Mouse (Mus musculus): Measurements from ENCODE around the gene Aar2.

The Aar2 gene

DNA sequence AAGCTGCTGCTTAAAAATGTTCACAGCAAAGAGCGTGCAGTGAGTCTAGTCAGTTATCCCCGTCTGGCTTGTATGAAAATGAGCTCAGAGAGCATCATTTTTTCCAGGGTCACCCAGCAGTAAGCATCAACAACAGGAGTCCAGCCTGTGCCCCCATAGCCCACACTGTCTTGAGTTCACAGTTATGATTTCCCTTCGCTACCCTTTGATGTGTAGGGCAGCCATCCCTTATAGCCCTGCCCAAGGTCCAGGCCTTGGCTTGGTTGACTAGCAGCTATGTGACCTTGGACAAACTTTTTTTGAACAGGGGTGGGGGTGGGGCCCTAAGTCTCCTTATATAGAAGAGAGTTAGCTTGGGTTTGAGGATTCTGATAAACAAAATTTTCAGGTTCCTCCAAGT lies 21.9 kb downstream of the Aar2 start:
- no peak for DNase-seq

DNA sequence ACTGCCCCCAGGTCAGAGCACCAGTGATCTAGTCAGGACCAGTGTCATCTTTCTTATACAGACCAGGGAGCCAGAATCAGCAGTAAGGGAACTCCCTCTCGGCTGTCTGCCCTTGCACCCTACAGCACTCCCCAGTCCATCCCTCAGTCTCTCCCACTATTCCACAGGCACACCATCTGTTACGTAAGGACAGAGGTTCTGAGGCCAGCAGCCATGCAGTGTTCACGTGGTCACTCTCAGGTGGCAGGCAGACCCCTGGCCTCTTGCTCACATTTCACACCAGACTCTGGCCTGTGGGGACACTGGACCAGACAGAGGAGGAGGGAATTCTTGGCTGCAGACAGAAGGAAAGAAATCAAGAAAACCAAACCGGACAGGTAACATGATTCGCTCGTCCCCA lies 24.1 kb downstream of the Aar2 start:
- no peak for DNase-seq

DNA sequence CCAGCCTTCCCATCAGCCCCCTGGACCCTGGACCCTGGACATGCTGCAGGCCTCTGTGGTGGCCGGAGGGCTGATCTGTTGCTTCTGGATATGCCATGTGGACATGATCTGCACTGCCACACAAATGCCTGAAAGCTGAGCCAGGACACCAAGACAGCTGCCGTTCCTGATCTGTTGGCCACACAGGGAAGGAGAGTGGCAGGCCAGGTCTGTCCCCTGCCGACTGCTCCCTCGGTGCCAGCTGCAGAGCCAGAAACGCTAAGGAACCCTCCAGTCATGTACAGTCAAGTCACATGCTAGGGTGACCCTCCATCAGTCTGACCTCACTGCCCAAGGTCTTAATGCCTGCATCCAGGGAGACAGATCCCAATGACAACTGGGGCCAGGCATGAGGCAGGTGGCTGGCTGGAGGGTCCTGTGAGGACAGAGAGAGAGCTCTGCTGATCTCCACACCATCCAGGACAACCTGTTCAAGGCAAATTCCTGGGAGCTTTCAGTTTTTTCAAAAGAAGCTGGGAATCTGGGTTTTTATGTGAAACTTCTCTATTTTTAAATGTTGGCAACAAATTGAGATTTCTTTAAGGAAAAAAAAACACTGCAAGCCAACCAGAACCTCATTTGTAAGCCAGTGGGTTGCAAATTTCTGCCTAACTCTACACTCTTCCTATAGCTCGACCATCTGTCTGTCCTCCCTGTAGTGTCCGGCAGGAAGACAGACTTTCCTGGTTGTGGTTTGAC lies 29.6 kb downstream of the Aar2 start:
- no peak for DNase-seq

DNA sequence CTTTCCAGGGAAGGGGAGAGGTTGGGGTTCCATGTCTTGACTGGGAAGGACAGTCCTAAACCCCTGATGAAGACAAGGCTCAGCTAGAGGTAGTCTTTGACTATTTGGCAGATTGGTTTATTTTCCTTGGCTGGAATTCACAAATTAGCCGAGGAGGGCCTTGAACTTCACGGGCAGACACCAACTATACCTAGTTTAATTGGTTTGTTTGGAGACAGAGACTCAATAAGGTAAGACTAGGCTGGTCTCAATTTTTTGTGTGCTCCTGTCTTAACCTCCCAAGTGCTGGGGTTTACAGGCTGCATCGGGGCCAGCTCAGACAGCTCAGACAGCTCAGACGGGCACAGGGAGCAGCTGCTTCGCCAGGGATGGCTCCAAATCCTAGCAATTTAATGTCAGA lies 33.1 kb downstream of the Aar2 start:
- DNase-seq = no peak

DNA sequence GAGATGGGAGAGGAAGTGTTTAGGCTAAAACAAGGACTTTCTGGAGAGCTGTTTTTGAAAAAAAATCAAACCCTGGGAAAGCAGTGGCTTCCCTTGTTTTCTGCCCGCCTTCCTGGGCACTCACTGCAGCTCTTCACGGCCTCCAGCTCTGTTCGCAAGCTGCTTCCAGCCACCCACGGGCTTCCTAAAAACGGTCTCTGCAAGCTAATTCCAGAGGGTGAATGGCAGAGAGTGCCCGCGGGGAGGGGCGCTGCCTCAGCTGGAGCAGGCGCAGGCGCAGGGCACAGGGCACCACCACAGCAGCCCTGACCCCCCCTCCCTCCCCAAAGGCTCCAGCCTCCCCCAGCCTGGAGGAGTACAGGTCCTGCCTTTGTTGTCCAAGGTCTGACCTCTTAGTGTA lies 33.9 kb downstream of the Aar2 start:
- DNase-seq = no peak

DNA sequence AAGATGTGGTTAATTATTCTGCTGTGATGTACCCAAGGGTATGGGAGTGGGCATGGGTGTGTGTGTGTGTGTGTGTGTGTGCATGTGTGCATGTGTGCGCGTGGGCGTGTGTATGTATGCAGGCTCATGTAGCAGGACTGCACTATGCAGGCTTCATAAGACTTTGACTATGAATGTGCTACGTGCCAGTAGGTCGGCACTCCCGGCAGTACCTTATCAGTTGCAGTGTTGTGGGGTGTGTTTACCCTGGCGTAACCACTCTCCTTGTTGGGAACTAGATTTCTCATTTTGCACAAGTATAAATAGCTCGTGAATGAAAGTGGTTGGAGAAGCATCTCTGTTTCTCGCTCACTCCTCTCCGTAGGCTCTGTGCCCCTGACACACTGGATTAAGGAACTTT lies 35.5 kb downstream of the Aar2 start:
- no peak for DNase-seq

DNA sequence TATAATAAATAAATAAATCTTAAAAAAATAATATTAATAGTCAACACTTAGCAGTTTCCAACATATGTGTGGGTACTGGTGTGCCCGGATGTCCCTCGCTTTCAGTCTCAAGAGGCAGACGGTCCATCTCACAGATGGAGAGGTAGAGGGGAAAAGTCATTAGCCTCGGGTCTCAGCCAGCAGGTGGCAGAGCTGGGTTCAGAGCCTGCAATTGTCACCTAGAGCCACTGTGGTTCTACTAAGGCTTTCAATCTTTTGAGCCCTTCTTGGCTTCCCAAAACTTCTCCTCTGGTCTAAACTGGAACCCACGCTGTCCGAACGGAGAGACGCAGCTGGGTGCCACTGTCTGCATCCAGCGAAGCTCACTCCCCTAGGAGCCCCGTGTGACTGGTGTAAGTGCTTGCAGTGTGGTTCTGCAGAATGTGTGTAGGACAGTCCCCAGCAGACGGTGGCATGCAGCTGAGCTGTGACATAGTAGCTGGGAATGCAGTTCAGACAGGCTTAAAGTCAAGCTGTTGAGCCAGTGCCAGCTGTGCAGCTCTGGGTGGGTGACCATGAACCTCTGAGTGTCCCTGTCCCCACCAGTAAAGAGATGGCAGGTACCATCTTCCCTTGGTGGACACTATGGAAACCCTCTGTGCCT lies 36.9 kb downstream of the Aar2 start:
- peak in 1 of 2 experiments; percentile 10 for DNase-seq

DNA sequence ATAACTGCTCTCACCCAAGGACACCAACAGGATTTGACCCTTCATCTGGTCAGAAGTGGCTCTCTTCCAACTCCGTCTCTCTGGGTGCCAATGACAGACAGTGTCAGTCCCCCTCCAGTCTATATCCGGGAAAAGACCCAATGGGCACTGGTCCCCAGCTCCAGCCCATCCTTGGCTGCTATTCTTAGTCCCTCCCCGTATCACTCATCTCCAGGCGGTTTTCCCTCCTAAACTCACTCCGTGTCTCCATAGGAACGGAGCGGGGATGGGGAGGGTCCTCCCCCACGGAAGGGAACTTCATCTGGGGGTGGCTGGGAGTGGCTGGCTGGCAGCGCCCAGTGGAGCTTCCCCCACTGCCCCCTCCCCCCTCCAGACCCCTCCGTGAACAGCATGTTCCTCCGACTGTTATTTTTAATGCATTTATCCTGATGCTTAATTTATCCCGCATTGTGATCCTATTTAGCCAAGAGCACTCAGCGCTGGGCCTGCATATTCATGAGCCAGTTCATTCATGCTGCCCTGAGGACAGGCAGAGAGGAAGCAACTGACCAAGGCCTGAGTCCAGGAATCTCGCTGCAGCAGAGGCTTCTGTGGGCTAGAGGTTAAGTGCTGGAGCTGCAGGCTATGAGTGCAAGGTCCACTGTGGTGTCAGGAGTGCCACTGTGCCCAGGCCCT lies 37.5 kb downstream of the Aar2 start:
- DNase-seq = peak in 1 of 2 experiments; percentile 9

DNA sequence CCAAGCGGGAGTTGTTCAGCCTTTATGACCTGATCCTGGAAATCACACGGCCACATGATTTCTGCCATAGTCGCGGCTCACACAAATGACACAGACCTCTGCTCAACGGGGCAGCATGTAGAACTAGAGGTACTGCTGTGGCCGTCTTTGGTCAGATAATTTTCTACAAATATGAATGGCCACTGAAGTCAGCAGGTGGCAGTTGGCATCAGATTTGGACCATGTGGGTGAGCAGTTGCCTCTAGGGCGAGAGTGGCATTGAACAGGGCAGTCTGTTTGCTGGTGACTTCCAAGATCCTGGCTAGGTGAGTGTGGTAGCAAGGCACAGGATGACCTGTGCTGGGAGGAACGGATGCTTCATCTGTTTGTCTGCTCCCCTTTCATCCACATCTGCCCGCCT lies 42.1 kb downstream of the Aar2 start:
- no peak for DNase-seq

DNA sequence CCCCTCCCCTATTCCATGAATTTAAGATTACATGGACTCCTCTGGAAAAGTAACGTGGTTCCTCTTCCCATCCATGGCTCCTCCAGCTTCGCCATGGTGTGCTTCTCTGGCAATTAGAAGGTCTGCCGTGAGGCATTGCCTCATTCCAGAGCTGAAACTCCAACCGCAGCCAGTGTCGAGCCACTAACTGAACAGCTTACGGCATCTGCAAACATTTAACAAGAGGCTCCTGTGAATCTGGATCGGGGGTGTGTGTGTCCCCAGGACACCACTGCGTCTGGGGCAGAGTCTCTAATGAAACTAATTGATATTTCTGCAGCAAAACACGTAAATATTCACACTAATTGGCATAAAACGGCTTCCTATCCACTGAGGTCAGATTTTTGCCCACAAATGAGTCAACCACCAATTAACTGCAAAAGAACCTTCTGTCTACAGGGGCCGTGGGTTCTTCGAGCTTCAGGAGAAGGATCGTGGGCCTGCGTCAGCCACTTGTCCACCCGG lies 47.7 kb downstream of the Aar2 start:
- DNase-seq = no peak

DNA sequence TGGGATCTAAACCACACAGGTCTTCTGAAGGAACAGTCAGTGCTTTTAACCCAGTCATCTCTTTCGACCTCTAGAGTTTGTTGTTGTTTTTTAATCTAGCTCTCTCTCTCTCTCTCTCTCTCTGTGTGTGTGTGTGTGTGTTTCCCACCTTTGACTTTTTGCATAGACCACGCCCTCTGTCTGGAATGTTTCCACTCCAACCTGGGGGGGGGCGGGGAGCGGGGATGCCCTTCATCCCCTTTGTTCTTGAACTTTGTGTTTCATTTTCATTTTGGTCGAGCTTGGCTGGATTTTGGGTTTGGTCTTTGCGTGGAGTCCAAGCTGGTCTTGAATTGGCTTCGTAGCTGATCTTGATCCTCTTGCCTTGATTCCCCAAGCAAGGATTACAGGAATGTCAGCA lies 55.2 kb downstream of the Aar2 start:
- no peak for DNase-seq

DNA sequence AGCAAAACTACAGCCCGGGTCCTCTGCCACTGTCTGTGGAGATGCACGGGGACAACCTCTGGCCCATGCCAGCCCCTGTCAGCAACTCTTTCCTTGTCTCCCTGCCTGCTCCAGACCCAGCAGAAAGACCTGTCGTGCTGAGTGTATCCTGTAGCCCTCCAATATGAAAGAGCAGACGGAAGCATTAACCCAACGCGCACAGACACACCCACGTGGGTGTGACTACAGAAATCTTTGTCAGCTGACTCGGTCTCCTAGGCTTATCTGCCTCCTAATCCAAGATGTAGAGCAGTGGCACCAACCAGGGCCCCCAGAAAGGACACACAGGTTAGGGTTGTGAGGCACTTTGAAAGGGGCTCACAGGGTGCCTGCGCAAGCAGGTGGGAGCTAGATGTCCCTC lies 56.3 kb downstream of the Aar2 start:
- DNase-seq = no peak

DNA sequence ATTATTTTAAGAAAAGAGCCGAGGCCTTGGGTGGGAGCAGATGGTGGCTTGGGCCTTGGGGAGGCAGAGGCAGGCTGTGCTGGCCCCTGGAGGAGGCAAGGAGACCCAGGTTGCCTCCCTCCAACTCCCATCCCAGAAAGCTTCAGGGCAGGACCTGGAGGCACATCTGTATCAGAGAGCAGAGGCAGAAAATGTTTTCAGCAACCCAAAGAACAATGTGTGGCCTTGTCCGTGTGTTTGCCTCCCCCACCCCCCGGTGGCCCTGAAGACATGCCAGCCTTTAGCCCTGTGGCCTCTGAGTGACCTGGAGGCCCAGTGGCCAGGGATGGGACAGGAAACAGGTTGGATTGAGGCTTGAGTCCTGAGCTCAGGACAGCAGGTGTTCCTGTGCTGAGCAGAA lies 57.8 kb downstream of the Aar2 start:
- DNase-seq = no peak

DNA sequence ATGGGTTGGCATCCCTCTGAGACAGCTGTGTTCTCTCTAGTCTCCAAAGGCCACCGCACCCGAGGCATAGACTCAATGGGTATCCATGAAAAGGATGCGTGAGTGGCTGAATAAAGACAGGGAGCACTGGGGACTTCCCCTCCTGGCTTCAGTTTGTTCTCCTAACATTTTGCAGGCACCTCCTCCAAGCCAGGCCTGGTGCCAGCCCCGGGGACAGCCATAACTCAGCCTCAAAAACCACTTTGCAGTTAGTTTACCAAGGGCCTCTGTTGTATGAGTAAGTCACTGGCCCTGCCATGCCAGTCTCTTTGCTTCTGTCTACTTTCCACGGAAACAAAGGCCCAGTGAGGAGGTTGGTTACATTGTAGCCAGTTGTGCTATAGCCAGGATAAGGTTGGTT lies 58.6 kb downstream of the Aar2 start:
- no peak for DNase-seq

DNA sequence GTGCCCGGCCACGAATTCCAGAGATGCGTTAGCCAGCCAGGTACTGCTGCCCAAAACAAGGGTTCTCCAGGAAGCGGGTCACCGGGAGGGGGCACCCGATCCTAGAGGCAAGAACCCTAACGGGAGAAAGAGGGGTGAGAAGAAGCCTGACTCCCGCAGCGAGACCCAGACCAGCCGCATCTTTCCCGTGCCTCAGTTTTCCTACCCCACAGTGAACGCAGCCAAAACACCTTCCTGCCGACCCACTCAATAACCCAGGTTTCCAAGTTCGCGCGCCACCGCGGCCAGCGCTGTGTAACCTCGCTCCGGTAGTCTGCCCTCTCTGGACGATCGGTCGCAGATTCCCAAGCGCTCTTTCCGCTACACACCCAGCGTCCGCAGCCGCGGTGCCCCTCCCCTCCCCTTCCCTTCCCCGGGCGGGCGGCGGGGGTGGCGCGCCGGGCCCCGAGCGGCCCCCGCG lies 65.7 kb downstream of the Aar2 start:
- peak; percentile 21 to 30 for DNase-seq

DNA sequence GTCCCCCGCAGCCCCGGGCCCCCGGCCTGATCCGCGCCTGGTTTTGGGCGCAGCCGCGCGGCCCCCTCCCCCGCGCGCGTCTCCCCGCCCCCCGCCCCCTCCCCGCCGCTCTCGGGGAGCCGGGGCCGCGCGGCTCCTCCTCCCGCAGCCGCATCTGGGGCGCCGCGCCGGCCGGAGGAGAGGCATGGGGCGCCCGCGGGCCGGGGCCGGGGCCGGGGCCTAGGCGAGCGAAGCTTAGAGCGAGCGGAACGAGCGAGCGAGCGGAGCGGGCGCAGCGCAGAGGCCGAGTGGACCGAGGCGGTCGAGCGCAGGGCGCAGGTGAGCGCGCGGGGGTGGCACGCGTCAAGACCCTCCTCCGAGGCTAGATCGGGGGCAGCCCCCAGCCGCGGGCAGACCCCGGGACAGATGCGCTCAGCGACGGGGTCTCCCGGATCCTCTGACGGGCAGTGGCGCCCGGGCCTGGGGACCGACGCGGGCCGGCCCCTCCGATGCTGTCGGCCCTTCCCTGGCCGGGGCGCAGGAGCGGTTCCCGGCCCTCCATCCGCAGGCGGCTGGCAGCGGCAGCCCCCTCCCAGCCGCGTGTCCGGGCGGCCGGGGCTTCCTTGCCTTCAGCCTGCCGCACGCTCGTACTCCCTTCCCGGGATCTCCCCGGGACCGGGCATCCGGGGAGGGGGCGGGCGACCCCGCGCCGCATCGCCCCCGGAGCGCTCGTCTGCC lies 66.3 kb downstream of the Aar2 start, which contains the start of gene Dlgap4:
Dlgap4 (plus strand) TSS at position 165 of the 717 bp plus-strand sequence.
- DNase-seq = peak in 1 of 2 experiments; percentile 36

DNA sequence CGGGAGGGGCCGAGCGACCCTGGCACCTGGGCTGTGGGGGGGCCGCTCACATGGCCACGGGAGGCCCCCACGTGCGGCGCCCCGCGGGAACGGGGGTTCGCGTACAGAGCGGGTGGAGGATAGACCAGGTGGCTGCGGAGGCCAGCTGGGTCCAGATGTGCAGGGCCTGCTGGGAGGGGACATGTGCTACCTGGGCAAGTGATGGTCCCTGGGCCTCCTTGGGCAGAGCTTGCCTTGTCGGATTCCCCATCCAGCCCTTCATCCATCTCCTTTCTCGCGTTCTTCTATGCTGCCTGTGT lies 66.8 kb downstream of the Aar2 start:
- peak in 1 of 2 experiments; percentile 30 for DNase-seq

DNA sequence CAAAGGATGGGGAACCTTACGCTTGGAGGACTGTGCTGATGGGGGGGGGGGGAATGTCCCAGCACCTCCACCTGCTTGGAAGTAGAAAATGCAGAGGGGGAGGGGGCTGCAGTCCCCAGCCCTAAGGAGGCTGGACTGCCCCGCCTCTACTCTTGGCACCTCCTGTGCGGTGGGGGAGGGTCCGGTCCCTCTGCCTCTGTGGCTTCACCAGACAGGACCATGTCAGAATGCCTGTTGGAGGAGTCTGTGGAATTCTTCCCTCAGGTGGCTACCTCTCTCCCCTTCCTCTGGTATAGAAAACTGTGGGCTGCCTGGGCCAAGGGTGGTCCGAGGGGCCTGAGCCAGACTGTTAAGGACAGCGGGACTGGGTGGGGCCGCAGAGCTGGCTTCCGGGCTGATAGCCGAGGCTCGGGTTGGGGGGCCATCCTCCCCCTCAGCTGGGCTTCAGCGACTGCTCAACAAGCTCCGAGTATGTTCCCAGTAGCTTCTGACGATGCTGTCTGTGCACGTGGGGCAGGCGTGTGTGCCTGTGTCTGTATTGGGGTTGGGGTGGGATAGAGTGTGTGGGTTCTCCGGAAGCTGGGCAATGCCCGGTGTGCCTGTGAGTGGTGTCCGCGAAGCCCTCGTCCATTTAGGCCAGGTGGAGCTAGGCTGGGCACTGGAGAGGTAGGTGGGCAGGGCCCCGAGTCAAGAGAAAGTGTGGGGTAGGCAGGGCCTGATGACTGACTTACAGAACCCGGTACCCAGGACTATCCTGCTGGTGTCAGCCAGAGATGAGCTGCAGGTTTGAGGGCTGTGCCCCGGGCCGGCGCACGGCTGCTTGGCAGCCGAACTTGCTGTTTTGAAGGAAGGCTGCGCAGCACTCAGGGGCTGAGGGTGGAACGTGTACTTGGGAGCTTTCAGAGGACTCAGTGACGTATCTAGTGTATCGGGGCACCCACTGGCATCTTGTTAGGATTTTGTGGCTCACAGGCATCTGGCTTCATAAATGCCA lies 67.6 kb downstream of the Aar2 start:
- no peak for DNase-seq

DNA sequence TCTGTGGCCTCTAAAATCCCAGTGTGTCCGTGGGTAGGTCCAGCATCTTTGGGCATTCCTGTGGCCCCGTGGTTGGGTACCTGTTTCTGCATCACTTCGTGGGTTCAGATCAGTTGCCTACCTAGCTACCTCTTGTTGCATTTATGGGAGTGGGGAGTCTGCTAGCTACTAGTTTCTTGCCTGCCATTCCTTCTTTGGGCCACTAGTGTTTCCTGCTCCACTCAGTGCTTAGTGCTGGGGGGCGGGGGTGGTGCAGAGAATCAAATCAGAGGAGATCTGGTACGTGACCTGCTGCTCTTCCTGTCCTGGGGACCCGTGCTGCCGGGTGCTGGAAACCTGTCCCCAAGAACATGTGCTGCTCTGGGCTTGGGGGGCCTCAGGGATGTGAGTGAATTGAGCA lies 69.1 kb downstream of the Aar2 start:
- no peak for DNase-seq

DNA sequence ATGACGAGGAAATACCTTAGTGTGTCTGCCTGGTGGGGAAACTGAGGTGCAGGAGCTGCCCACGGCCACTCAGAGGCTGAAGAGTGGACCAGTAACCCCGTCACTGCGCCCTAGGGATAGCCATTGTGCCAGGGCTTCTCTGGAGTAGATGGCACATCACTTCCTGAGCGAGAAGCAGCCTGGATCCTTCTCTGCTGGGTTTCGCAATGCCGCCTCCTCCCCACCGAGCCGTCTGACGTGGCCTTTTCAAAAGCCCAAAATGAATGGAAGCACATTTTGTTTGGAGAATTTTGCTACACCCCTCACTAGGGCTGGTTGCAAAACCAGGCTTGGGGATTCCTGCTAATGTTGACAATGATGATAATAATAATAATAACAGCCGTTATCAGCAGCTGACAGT lies 70.2 kb downstream of the Aar2 start:
- peak; percentile 35 to 43 for DNase-seq
